Mouse (Mus musculus): ENCODE measurements at regions not wholly inside any gene's neighbourhood (a gene's known extent, or its start where the extent isn't known, plus 50 kb on each side); places are given as distances from the start of the nearest gene placed in this dataset.
A peak's percentile ranks its signal among the peaks of the same experiment; 100 is the strongest.
"Not testable (repeated sequence)": the region's sequence is repeated elsewhere in the genome, so short reads cannot be mapped to it uniquely, and the experiment has no call there.

GRCm38 (mm10) chr11:114483823-114484667 lies 184.3 kb upstream of the Rpl38 start:
- DNase-seq: no peak

GRCm38 (mm10) chr11:114483350-114483749 lies 185.0 kb upstream of the Rpl38 start:
- not testable (repeated sequence) for DNase-seq

GRCm38 (mm10) chr11:114482070-114482469 lies 186.3 kb upstream of the Rpl38 start:
- no peak for DNase-seq

GRCm38 (mm10) chr11:114481037-114481436 lies 187.3 kb upstream of the Rpl38 start:
- DNase-seq: no peak

- no peak for DNase-seq
Observed at GRCm38 (mm10) chr11:114480119-114480540, 188.2 kb upstream of the Rpl38 start.

DNA sequence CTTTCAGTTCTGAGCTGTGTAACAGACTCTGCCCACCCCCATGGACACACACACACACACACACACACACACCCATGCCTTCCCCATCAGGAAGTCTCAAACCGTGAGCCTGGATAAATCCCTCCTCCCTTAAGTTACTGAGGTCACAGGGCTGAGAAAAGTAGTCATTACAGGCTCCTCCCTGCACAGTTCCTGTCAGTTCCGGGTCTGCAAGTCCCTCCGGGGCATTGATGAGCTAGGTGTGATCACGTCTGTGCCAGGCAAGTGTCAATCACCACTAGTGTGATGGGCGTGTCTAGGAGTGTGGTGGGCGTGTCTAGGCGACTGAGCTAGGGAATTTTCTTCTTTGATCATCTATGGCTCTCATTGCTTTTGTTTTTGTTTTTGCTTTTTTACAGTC lies 189.6 kb upstream of the Rpl38 start:
- no peak for DNase-seq

DNA sequence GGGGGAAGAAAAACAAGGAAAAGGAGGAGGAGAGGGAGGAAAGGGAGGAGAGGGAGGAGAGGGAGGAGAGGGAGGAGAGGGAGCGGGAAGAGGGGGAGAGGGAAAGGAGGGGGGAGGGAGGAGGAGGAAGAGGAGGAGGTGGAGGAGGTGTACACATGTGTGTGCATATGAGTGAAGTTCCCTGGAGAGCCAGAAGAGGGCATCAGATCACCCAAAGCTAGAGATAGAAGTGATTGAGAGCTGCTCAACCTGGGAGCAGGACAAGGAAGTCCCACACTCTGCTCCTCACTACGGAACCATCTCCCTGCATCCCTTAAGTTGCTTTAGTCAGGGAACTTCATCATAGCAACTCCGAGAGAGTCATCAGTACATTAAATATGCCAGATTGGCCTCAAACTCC lies 191.0 kb upstream of the Rpl38 start:
- DNase-seq: no peak

- DNase-seq: no peak
Observed at GRCm38 (mm10) chr11:114472501-114473260, 195.6 kb upstream of the Rpl38 start.

- DNase-seq: peak; percentile 87
Observed at GRCm38 (mm10) chr11:114468394-114468793, 199.9 kb upstream of the Rpl38 start.

- peak; percentile 71 for DNase-seq
Observed at GRCm38 (mm10) chr11:114467803-114468202, 200.5 kb upstream of the Rpl38 start.

GRCm38 (mm10) chr11:114465486-114465885 lies 202.8 kb upstream of the Rpl38 start:
- DNase-seq: no peak

DNA sequence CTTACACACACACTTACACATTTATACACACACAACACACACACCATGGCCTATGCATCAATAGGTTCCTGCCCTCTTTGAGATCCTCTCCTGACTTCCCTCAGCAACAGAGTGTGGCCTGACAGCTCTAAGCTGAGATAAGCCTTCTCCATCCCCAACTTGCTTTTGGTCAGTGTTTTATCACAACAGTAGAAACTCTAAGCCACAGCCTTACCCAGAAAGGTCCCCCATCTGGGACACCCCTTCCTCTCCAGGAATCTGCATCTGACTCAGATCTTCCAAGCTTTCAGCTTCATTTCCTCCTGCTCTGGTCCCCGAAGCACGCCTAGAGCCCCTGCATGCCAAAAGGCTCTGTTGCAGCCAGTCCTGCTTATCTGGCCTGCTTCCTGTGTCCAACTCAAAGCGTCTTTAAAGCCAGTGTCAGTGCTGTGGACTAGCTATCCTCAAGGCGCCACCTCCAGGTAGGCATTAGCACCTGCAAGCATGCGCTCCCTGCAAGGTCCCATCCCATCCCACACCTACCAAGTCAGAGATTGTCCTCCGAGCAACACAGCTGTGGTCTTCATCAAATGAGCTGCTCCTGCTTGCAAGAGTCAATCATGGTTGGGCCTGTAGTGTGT lies 205.5 kb upstream of the Rpl38 start:
- DNase-seq: peak; percentile 77

GRCm38 (mm10) chr11:114454876-114455330 lies 213.4 kb upstream of the Rpl38 start:
- DNase-seq: no peak

DNA sequence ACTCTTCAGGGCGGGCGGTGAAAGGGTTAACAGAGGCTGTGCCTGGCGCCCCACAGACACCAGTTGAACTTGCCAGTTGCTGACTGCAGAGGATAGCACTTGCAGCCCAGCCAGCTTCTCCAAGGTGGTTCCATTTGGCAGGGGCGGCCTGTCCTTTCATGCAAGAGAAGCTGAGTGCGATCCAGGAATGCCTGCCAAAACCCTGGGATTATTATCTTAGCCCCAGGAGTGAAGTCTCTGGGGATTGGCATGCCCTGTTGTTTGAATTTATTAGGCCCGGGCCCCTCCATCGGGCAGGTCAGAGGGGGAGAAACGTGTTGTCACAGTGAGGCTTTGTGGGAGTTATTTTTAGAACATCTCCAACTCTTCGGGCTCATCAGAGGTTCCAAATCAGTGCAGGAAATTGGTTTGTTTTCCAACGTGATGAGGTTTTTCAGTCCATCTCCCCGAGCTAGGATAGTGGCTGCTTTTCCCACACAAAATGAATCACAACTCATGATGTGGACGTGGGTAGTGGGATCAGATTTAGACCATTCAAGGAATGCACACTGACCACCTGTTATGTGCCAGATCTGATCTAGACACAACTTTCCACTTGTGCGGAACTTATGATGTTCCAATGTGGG lies 219.4 kb upstream of the Rpl38 start:
- peak; percentile 67 for DNase-seq

DNA sequence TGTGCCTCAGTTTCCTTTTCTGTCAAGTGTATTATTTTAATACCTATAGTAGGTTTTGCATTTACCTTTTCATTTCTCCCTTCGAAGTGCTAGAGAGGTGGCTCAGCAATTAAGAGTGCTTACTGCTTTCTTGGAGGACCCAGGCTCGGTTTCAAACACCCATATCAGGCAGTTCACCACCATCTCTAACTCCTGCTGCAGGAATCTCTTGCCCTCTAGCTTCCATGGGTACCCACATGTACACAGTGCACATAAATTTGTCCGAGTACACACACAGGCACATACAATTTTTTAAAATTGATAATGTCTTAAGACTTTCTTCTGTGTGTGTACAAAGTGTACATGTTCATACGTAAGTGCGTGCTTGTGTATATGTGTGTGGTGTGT lies 220.9 kb upstream of the Rpl38 start:
- DNase-seq: no peak

GRCm38 (mm10) chr11:114446617-114447460 lies 221.5 kb upstream of the Rpl38 start:
- DNase-seq: peak; percentile 46

GRCm38 (mm10) chr11:114446075-114446616 lies 222.2 kb upstream of the Rpl38 start:
- DNase-seq: no peak

GRCm38 (mm10) chr11:114444211-114444610 lies 224.1 kb upstream of the Rpl38 start:
- DNase-seq: no peak

DNA sequence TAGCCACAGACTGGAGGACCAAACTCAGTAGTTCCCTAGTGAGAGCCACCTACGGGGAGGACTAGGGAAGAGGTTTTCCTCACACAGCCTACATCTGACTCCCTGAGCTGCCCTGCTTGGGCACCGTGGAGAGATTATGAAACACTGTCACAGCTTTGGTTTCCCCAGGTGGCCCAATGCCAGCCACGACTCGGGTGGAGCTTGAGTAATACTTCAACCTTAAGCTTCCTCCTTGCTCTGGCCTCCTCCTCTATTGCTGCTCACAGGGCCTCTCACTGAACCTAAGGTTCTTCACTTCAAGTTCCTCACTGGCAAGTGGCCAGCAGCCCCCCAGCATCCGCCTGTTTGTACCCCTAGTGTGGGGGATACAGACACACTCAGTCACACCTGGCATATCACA lies 224.9 kb upstream of the Rpl38 start:
- no peak for DNase-seq

- no peak for DNase-seq
Observed at GRCm38 (mm10) chr11:114439314-114439713, 229.0 kb upstream of the Rpl38 start.

DNA sequence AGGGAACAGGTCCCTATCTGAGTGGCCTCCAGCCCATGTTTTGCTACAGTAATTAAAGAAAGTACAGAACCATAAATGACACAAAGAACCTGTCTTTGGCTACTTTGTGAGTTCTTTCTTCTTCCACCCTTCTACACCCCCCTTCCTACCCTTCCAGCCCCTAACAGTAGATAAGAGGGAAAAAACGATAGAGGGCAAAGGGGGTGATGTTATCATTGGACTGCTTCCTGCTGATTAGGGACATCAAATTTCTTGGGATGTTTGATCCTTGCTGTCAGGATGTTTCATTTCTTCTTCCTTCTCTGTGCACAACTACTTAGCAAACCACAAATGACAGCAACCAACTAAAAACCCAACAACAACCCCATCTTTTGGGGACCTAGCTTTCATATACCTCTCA lies 232.5 kb upstream of the Rpl38 start:
- no peak for DNase-seq

Measured in heart, postnatal 4 days (tissue).